Mouse (Mus musculus) midbrain, embryonic 14.5 days (tissue): ENCODE results near the gene Ascl5. TPM values are rescaled to one million over a fixed set of nuclear protein-coding genes. Genes with fewer than 3 reads are reported as not detected.

Experiments
- ATAC-seq: fragments of 200-750 bp; cut with Nextera tagmentation; 2 replicates; pipeline ENCODE4 v1.8.0; 2017; ENCODE audit warnings: moderate number of reproducible peaks, moderate library complexity; ENCODE audit not compliant: low FRiP score, low TSS enrichment
- DNase-seq: peaks from one replicate; pipeline ENCODE4 v3.0.0-alpha.2; 2015
- H3K27ac ChIP-seq: fragments of 300-500 bp; sonication (generic); replicated peaks from 2 replicates; pipeline ENCODE4 v1.5.1; 2014; ENCODE audit warnings: mild to moderate bottlenecking, low read depth, low read length, moderate library complexity
- H3K27me3 ChIP-seq: fragments of 300-500 bp; sonication (generic); 2 replicates; pipeline ENCODE4 v1.6.1; 2014; ENCODE audit warnings: low read length, control low read depth, mixed read lengths; ENCODE audit not compliant: control insufficient read depth, insufficient read depth
- H3K36me3 ChIP-seq: fragments of 300-500 bp; sonication (generic); 2 replicates; pipeline ENCODE4 v1.6.1; 2014; ENCODE audit warnings: low read length, control low read depth; ENCODE audit not compliant: control insufficient read depth, insufficient read depth
- H3K4me1 ChIP-seq: fragments of 300-500 bp; sonication (generic); 2 replicates; pipeline ENCODE4 v1.6.1; 2014; ENCODE audit warnings: mild to moderate bottlenecking, antibody characterized with exemption, low read length, control low read depth; ENCODE audit not compliant: control insufficient read depth, insufficient read depth
- H3K4me2 ChIP-seq: fragments of 300-500 bp; sonication (generic); 2 replicates; pipeline ENCODE4 v1.6.1; 2014; ENCODE audit warnings: mild to moderate bottlenecking, low read length, moderate library complexity
- H3K4me3 ChIP-seq: fragments of 300-500 bp; sonication (generic); replicated peaks from 2 replicates; pipeline ENCODE4 v1.5.1; 2014; ENCODE audit warnings: low read depth, low read length
- H3K9ac ChIP-seq: fragments of 300-500 bp; sonication (generic); replicated peaks from 2 replicates; pipeline ENCODE4 v1.6.1; 2014; ENCODE audit warnings: mild to moderate bottlenecking, low read length, moderate library complexity
- H3K9me3 ChIP-seq: fragments of 300-500 bp; sonication (generic); 2 replicates; pipeline ENCODE4 v1.6.1; 2016; ENCODE audit warnings: low read length, control low read depth, mixed read lengths; ENCODE audit not compliant: control insufficient read depth
- WGBS: fragments of 180-500 bp; shearing (Covaris S2); extraction: QIAGEN DNeasy Blood & Tissue Kit; methylation state at CpG from one replicate; pipeline ENCODE4 v1.1.7; 2014; 5-methylcytosine and 5-hydroxymethylcytosine counted together
- polyA plus RNA-seq: library from polyadenylated mRNA; unstranded; fragments of >200 nt; fragmentation: Nextera tagmentation; extraction: Ambion mirVana; gene quantifications from 2 replicates; pipeline ENCODE4 v1.2.1, GENCODE M21; 2014

Ascl5 gene
- polyA plus RNA-seq, 1 experiment from 2014 or later: not detected

GRCm38 (mm10) chr1:136017307-136017706, 33.3 kb upstream of the Ascl5 start:
- Histone ChIP-seq H3K4me2 (no peak overlapping the region), H3K27me3 (no peaks in the 10 kb centered on the region), H3K4me1 (peaks cover 9% of the 10 kb centered on the region; the same call in 1 of the 2 replicates), H3K9ac (no peak overlapping the region), H3K27ac (peak overlapping the region; percentile 58; the same call in 1 of the 2 replicates), H3K9me3 (no peaks in the 10 kb centered on the region), H3K36me3 (peaks cover 18% of the 10 kb centered on the region), H3K4me3 (no peak overlapping the region)
- 64% methylated on average over 2 of the region's 2 CpGs for WGBS
- 0 out of 2 replicates have a peak, but pooled peaks have one; percentile 53 for ATAC-seq
- no peak for DNase-seq

GRCm38 (mm10) chr1:136017907-136018313, 32.7 kb upstream of the Ascl5 start:
- 2% methylated on average over 22 of the region's 22 CpGs for WGBS
- H3K9me3 ChIP-seq: no peaks in the 10 kb centered on the region
- peak overlapping the region; percentile 94 for H3K4me2 ChIP-seq
- H3K36me3 ChIP-seq: peaks cover 24% of the 10 kb centered on the region
- H3K4me3 ChIP-seq: peak overlapping the region; percentile 78
- no peaks in the 10 kb centered on the region for H3K27me3 ChIP-seq
- H3K27ac ChIP-seq: peak overlapping the region; percentile 79
- DNase-seq: peak; percentile 98
- H3K4me1 ChIP-seq: peaks cover 9% of the 10 kb centered on the region; the same call in 1 of the 2 replicates
- H3K9ac ChIP-seq: peak overlapping the region; percentile 75
- ATAC-seq: peak; percentile 99

GRCm38 (mm10) chr1:136018390-136019189, 32.0 kb upstream of the Ascl5 start:
- 4% methylated on average over 24 of the region's 24 CpGs for WGBS
- peaks cover 31% of the 10 kb centered on the region for H3K36me3 ChIP-seq
- H3K27ac ChIP-seq: peak overlapping the region; percentile 79
- no peaks in the 10 kb centered on the region for H3K27me3 ChIP-seq
- DNase-seq (peak; percentile 30), ATAC-seq (peak; percentile 39; the same call in 1 of the 2 replicates)
- peak overlapping the region; percentile 94 for H3K4me2 ChIP-seq
- H3K9me3 ChIP-seq: no peaks in the 10 kb centered on the region
- H3K9ac ChIP-seq: peak overlapping the region; percentile 75
- H3K4me3 ChIP-seq: peak overlapping the region; percentile 78
- peaks cover 9% of the 10 kb centered on the region; the same call in 1 of the 2 replicates for H3K4me1 ChIP-seq

GRCm38 (mm10) chr1:136030201-136030600, 20.4 kb upstream of the Ascl5 start:
- 0 out of 2 replicates have a peak overlapping the region, but pooled peaks have one; percentile 42 for H3K27ac ChIP-seq
- 28% methylated on average over 7 of the region's 7 CpGs for WGBS
- H3K4me3 ChIP-seq: no peak overlapping the region
- no peaks in the 10 kb centered on the region for H3K9me3 ChIP-seq
- H3K36me3 ChIP-seq: peaks cover 100% of the 10 kb centered on the region
- ATAC-seq: no peak
- no peaks in the 10 kb centered on the region for H3K27me3 ChIP-seq
- no peak overlapping the region for H3K4me2 ChIP-seq
- H3K9ac ChIP-seq: no peak overlapping the region; the same call in 1 of the 2 replicates
- H3K4me1 ChIP-seq: no peaks in the 10 kb centered on the region
- DNase-seq: peak; percentile 32

- Histone ChIP-seq H3K4me1 (no peaks in the 10 kb centered on the region), H3K27me3 (no peaks in the 10 kb centered on the region), H3K9me3 (no peaks in the 10 kb centered on the region), H3K27ac (no peak overlapping the region), H3K36me3 (peaks cover 91% of the 10 kb centered on the region), H3K9ac (no peak overlapping the region), H3K4me3 (no peak overlapping the region), H3K4me2 (no peak overlapping the region)
- WGBS: 79% methylated on average over 7 of the region's 8 CpGs
- ATAC-seq (peak; percentile 7; the same call in 1 of the 2 replicates), DNase-seq (no peak)
These were observed 18.9 kb upstream of the Ascl5 start for GRCm38 (mm10) chr1:136031697-136032096.

DNA sequence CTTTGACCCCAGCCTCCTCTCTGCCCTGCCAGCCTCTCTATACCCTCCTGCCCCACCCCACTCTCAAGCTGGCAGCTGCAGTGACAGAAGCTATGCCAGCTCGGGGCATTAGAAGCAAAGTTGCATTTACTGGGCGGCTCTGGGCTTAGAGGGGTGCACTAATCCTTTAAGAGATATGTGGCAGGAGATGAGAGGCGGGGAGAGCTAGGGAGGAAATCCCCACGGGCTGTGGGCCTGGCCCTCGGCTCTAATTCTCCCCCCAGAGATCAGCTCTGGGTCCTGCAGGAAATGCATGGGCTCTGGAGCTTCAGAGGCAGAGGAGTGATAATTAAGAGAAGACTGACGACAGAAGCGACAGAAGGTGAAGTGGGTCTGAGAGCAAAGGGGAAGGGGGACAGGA, 17.6 kb upstream of the Ascl5 start:
- peak; percentile 12 for DNase-seq
- 61% methylated on average over 7 of the region's 7 CpGs for WGBS
- no peaks in the 10 kb centered on the region for H3K4me1 ChIP-seq
- H3K27ac ChIP-seq: no peak overlapping the region
- no peaks in the 10 kb centered on the region for H3K9me3 ChIP-seq
- H3K27me3 ChIP-seq: no peaks in the 10 kb centered on the region
- H3K4me3 ChIP-seq: no peak overlapping the region
- H3K9ac ChIP-seq: no peak overlapping the region
- H3K36me3 ChIP-seq: peaks cover 79% of the 10 kb centered on the region
- ATAC-seq: no peak
- H3K4me2 ChIP-seq: no peak overlapping the region

GRCm38 (mm10) chr1:136038746-136039538, 11.7 kb upstream of the Ascl5 start:
- no peak for DNase-seq
- H3K27me3 ChIP-seq: no peaks in the 10 kb centered on the region
- H3K9me3 ChIP-seq: no peaks in the 10 kb centered on the region
- no peak overlapping the region for H3K27ac ChIP-seq
- 76% methylated on average over 5 of the region's 5 CpGs for WGBS
- H3K4me2 ChIP-seq: no peak overlapping the region
- peaks cover 19% of the 10 kb centered on the region for H3K36me3 ChIP-seq
- peaks cover 10% of the 10 kb centered on the region for H3K4me1 ChIP-seq
- no peak overlapping the region for H3K4me3 ChIP-seq
- no peak for ATAC-seq
- no peak overlapping the region for H3K9ac ChIP-seq

GRCm38 (mm10) chr1:136040452-136040851, 10.2 kb upstream of the Ascl5 start:
- peaks cover 10% of the 10 kb centered on the region for H3K4me1 ChIP-seq
- H3K9ac ChIP-seq: no peak overlapping the region
- WGBS: 22% methylated on average over 11 of the region's 11 CpGs
- peak overlapping the region; percentile 19; the same call in 1 of the 2 replicates for H3K4me2 ChIP-seq
- no peak overlapping the region for H3K27ac ChIP-seq
- no peak overlapping the region for H3K4me3 ChIP-seq
- ATAC-seq (no peak; the same call in 1 of the 2 replicates), DNase-seq (peak; percentile 12)
- H3K9me3 ChIP-seq: no peaks in the 10 kb centered on the region
- peaks cover 4% of the 10 kb centered on the region for H3K36me3 ChIP-seq
- no peaks in the 10 kb centered on the region for H3K27me3 ChIP-seq
